Mouse (Mus musculus): ENCODE data around the gene Ahdc1. TPM values are rescaled to one million over a fixed set of nuclear protein-coding genes. Genes with fewer than 3 reads are reported as not detected.

The Ahdc1 gene
- polyA plus RNA-seq, 1 experiment from 2014 or later, result 12.6 TPM

GRCm38 (mm10) chr4:133055163-133055951 is 44.3 kb downstream of the Ahdc1 start:
- ATAC-seq, result peak; percentile 3; the same call in 1 of the 2 replicates
- H3K4me2 ChIP-seq (replicated peaks), result no peak overlapping the region
- peaks cover 73% of the 10 kb centered on the region for H3K4me1 ChIP-seq (replicated peaks)
- H3K9ac ChIP-seq (replicated peaks), result peak overlapping the region; percentile 10; the same call in 1 of the 2 replicates
- H3K4me3 ChIP-seq (replicated peaks), result no peak overlapping the region
- H3K27me3 ChIP-seq, result no peaks in the 10 kb centered on the region
- no peak overlapping the region for H3K27ac ChIP-seq
- 80% methylated on average over 8 of the region's 8 CpGs for WGBS
- no peaks in the 10 kb centered on the region for H3K9me3 ChIP-seq
- peaks cover 14% of the 10 kb centered on the region for H3K36me3 ChIP-seq

- no peak overlapping the region for H3K4me3 ChIP-seq (replicated peaks)
- peak overlapping the region; percentile 52; the same call in 1 of the 2 replicates for H3K27ac ChIP-seq
- no peaks in the 10 kb centered on the region for H3K9me3 ChIP-seq
- H3K9ac ChIP-seq (replicated peaks), result 0 out of 2 replicates have a peak overlapping the region, but pooled peaks have one; percentile 10
- H3K4me1 ChIP-seq (replicated peaks), result peaks cover 64% of the 10 kb centered on the region
- H3K36me3 ChIP-seq, result peaks cover 21% of the 10 kb centered on the region
- no peaks in the 10 kb centered on the region for H3K27me3 ChIP-seq
- ATAC-seq, result peak; percentile 80
- H3K4me2 ChIP-seq (replicated peaks), result no peak overlapping the region
- 5% methylated on average over 15 of the region's 15 CpGs for WGBS
Observed at GRCm38 (mm10) chr4:133056069-133056890, 45.2 kb downstream of the Ahdc1 start.

- no peak overlapping the region for H3K4me3 ChIP-seq (replicated peaks)
- peaks cover 34% of the 10 kb centered on the region for H3K36me3 ChIP-seq
- WGBS, result 34% methylated on average over 7 of the region's 7 CpGs
- ATAC-seq, result no peak
- H3K4me2 ChIP-seq (replicated peaks), result no peak overlapping the region
- H3K27me3 ChIP-seq, result no peaks in the 10 kb centered on the region
- H3K27ac ChIP-seq, result no peak overlapping the region; the same call in 1 of the 2 replicates
- 0 out of 2 replicates have a peak overlapping the region, but pooled peaks have one; percentile 32 for H3K9ac ChIP-seq (replicated peaks)
- peaks cover 51% of the 10 kb centered on the region for H3K4me1 ChIP-seq (replicated peaks)
- no peaks in the 10 kb centered on the region for H3K9me3 ChIP-seq
Observed at GRCm38 (mm10) chr4:133057389-133058122, 46.5 kb downstream of the Ahdc1 start.

- Histone ChIP-seq H3K4me2 (replicated peaks) (no peak overlapping the region), H3K9ac (replicated peaks) (no peak overlapping the region), H3K9me3 (no peaks in the 10 kb centered on the region), H3K27ac (no peak overlapping the region), H3K4me1 (replicated peaks) (peaks cover 45% of the 10 kb centered on the region), H3K4me3 (replicated peaks) (no peak overlapping the region), H3K27me3 (no peaks in the 10 kb centered on the region), H3K36me3 (peaks cover 40% of the 10 kb centered on the region)
- WGBS, result 91% methylated on average over 4 of the region's 4 CpGs
- ATAC-seq, result no peak
Observed at GRCm38 (mm10) chr4:133058123-133058453, 47.0 kb downstream of the Ahdc1 start.

GRCm38 (mm10) chr4:133058513-133059480 is 47.7 kb downstream of the Ahdc1 start:
- WGBS, result 80% methylated on average over 11 of the region's 11 CpGs
- Histone ChIP-seq H3K27ac (no peak overlapping the region), H3K27me3 (no peaks in the 10 kb centered on the region)

GRCm38 (mm10) chr4:133060702-133061101 is 49.6 kb downstream of the Ahdc1 start:
- Histone ChIP-seq H3K36me3 (peaks cover 52% of the 10 kb centered on the region), H3K9me3 (no peaks in the 10 kb centered on the region)
- WGBS, result 93% methylated on average over 11 of the region's 11 CpGs

More at GRCm38 (mm10) chr4:133058513-133059480, 47.7 kb downstream of the Ahdc1 start:
- H3K4me2 ChIP-seq (replicated peaks), result no peak overlapping the region
- no peaks in the 10 kb centered on the region for H3K9me3 ChIP-seq
- peaks cover 44% of the 10 kb centered on the region for H3K36me3 ChIP-seq
- no peak for ATAC-seq
- peak overlapping the region; percentile 10; the same call in 1 of the 2 replicates for H3K9ac ChIP-seq (replicated peaks)
- H3K4me1 ChIP-seq (replicated peaks), result peaks cover 41% of the 10 kb centered on the region
- no peak overlapping the region for H3K4me3 ChIP-seq (replicated peaks)

GRCm38 (mm10) chr4:133061798-133062197 is 50.7 kb downstream of the Ahdc1 start:
- Histone ChIP-seq H3K36me3 (peaks cover 58% of the 10 kb centered on the region), H3K27me3 (no peaks in the 10 kb centered on the region), H3K4me2 (replicated peaks) (no peak overlapping the region), H3K9me3 (no peaks in the 10 kb centered on the region), H3K4me1 (replicated peaks) (peaks cover 25% of the 10 kb centered on the region), H3K27ac (no peak overlapping the region), H3K9ac (replicated peaks) (no peak overlapping the region), H3K4me3 (replicated peaks) (no peak overlapping the region)
- no peak for ATAC-seq
- 92% methylated on average over 20 of the region's 20 CpGs for WGBS

More at GRCm38 (mm10) chr4:133060702-133061101, 49.6 kb downstream of the Ahdc1 start:
- Histone ChIP-seq H3K9ac (replicated peaks) (no peak overlapping the region), H3K4me2 (replicated peaks) (no peak overlapping the region), H3K4me3 (replicated peaks) (no peak overlapping the region), H3K27ac (no peak overlapping the region), H3K27me3 (no peaks in the 10 kb centered on the region), H3K4me1 (replicated peaks) (peaks cover 33% of the 10 kb centered on the region)
- no peak for ATAC-seq

- Histone ChIP-seq H3K36me3 (peaks cover 58% of the 10 kb centered on the region), H3K4me3 (replicated peaks) (no peak overlapping the region), H3K9me3 (no peaks in the 10 kb centered on the region), H3K27me3 (no peaks in the 10 kb centered on the region), H3K9ac (replicated peaks) (no peak overlapping the region), H3K4me2 (replicated peaks) (no peak overlapping the region), H3K27ac (no peak overlapping the region), H3K4me1 (replicated peaks) (peaks cover 23% of the 10 kb centered on the region)
- 96% methylated on average over 14 of the region's 14 CpGs for WGBS
- no peak for ATAC-seq
Observed at GRCm38 (mm10) chr4:133062286-133062685, 51.2 kb downstream of the Ahdc1 start.

- Histone ChIP-seq H3K4me2 (replicated peaks) (no peak overlapping the region), H3K9ac (replicated peaks) (no peak overlapping the region), H3K36me3 (peaks cover 58% of the 10 kb centered on the region), H3K9me3 (no peaks in the 10 kb centered on the region), H3K27me3 (no peaks in the 10 kb centered on the region), H3K27ac (no peak overlapping the region), H3K4me1 (replicated peaks) (peaks cover 18% of the 10 kb centered on the region), H3K4me3 (replicated peaks) (no peak overlapping the region)
- 97% methylated on average over 18 of the region's 18 CpGs for whole genome bisulfite sequencing
- ATAC-seq, result no peak
Observed at GRCm38 (mm10) chr4:133063203-133063602, 52.1 kb downstream of the Ahdc1 start.

- ATAC-seq, result no peak
- no peaks in the 10 kb centered on the region for H3K27me3 ChIP-seq
- H3K36me3 ChIP-seq, result peaks cover 59% of the 10 kb centered on the region
- no peak overlapping the region for H3K27ac ChIP-seq
- no peaks in the 10 kb centered on the region for H3K9me3 ChIP-seq
- H3K4me3 ChIP-seq (replicated peaks), result no peak overlapping the region
- 89% methylated on average over 13 of the region's 13 CpGs for WGBS
- no peak overlapping the region for H3K9ac ChIP-seq (replicated peaks)
- H3K4me1 ChIP-seq (replicated peaks), result peaks cover 18% of the 10 kb centered on the region
- H3K4me2 ChIP-seq (replicated peaks), result no peak overlapping the region
Observed at GRCm38 (mm10) chr4:133063799-133064198, 52.7 kb downstream of the Ahdc1 start.

- Histone ChIP-seq H3K4me3 (replicated peaks) (no peak overlapping the region), H3K4me2 (replicated peaks) (no peak overlapping the region)
Observed at GRCm38 (mm10) chr4:133064791-133065190, 53.7 kb downstream of the Ahdc1 start.

More at GRCm38 (mm10) chr4:133064791-133065190, 53.7 kb downstream of the Ahdc1 start:
- no peak overlapping the region for H3K27ac ChIP-seq
- ATAC-seq, result no peak
- 98% methylated on average over 19 of the region's 19 CpGs for WGBS
- H3K27me3 ChIP-seq, result no peaks in the 10 kb centered on the region
- no peaks in the 10 kb centered on the region for H3K9me3 ChIP-seq
- peaks cover 69% of the 10 kb centered on the region for H3K36me3 ChIP-seq
- H3K4me1 ChIP-seq (replicated peaks), result peaks cover 12% of the 10 kb centered on the region
- H3K9ac ChIP-seq (replicated peaks), result no peak overlapping the region
